Mouse (Mus musculus): Measurements from ENCODE around the gene Sec24b. TPM values are rescaled to one million over a fixed set of nuclear protein-coding genes. Genes with fewer than 3 reads are reported as not detected.

Gene Sec24b
- polyA plus RNA-seq (2015; fragmentation: Nextera tagmentation; extraction: Ambion mirVana): 14.0 and 23.3 TPM in 2 replicates

DNA sequence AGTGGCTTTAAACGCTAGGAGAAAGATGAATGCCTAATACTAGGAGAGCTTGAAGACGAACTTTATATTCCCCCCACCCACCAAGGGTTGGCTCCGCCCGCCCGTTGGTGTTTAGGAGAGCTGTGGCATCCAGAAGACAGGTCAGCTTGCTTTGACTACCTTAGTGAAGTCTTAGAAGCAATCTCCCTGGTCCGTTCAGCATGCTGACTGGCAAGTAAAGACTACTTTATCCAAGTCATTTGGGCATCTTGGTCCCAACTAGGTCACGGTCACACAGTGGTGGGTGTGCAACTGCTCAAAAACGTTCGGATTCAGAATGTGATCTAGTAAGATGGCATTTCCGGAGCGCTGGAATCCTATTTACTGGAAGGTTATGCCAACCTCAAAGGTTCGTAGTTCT, at the start of gene Sec24b:
Sec24b (minus strand) TSS at position 273 of the 400 bp plus-strand sequence.

DNA sequence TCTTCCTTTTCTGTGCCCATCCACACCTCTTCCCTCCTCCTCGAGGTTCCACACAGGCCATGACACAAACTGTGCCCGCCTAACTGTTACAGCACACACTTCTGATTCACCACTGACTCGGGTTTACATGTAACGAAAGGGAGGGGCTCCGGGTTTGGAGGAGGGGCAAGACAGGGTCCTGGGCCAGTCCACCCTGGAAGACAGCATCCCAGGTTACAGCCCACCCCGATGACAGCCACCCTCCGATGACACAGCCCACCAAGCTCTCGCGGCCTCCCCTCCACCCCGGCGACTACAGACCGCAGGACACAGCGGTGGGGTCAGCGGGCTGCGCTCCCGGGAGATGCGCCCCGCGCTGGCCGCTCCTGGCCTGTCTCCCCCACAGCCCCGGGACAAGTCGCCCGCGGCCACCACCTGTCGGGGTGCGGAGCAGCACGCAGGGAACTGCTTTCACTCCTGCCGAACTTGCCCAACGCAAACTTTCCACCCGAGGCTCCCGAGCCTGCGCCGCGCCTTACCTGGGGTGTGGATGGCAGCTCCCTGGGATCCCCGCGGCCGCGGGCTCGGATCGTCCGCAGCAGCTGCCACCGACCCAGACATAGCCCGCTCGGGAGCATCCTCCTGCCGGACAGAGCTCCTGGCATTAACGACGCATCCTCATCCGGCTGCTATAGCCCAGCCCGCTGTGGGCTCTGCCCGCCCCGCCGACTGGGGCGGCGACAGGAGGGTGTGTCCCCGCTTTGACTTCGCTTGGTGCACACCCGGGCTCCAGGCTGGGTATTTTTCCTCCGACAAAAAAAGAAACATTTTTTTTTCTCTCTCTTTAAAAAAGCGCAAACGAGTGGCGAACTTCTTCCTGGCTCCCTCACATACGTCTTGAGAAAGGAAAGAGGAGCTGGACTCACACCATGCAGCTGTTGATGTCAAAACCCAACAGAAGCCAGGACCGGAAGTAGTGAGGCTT, 91.6 kb downstream of the Sec24b start, which contains the start of gene Mcub:
Mcub (minus strand) TSS at position 775 of the 964 bp plus-strand sequence.

Other genes with a start within 250 kb of the Sec24b start
- not detected in 2 replicates for gene Rrh, start 239.0 kb downstream of the Sec24b start, polyA plus RNA-seq (2015; fragmentation: Nextera tagmentation; extraction: Ambion mirVana)
- 26.8 and 47.1 TPM in 2 replicates for gene Gar1, start 230.2 kb downstream of the Sec24b start, polyA plus RNA-seq (2015; fragmentation: Nextera tagmentation; extraction: Ambion mirVana)
- gene Cfi, start 225.7 kb downstream of the Sec24b start, polyA plus RNA-seq (2015; fragmentation: Nextera tagmentation; extraction: Ambion mirVana): 9.0 and 10.3 TPM in 2 replicates
- 36.0 and 71.0 TPM in 2 replicates for gene Pla2g12a, start 182.9 kb downstream of the Sec24b start, polyA plus RNA-seq (2015; fragmentation: Nextera tagmentation; extraction: Ambion mirVana)
- 112 and 157 TPM in 2 replicates for gene Casp6, start 160.1 kb downstream of the Sec24b start, polyA plus RNA-seq (2015; fragmentation: Nextera tagmentation; extraction: Ambion mirVana)
- 27.1 and 32.1 TPM in 2 replicates for gene Mcub, start 91.3 kb downstream of the Sec24b start, polyA plus RNA-seq (2015; fragmentation: Nextera tagmentation; extraction: Ambion mirVana)
- 4.6 and 7.7 TPM in 2 replicates for gene Col25a1, start 69.9 kb upstream of the Sec24b start, polyA plus RNA-seq (2015; fragmentation: Nextera tagmentation; extraction: Ambion mirVana)

Measured in adrenal gland, postnatal 0 days (tissue).